Mouse (Mus musculus) embryonic fibroblast, embryonic 13.5 days (primary cell): ENCODE data around the gene Vamp1. TPM values are rescaled to one million over a fixed set of nuclear protein-coding genes. Genes with fewer than 3 reads are reported as not detected.
A peak's percentile ranks its signal among the peaks of the same experiment; 100 is the strongest.

ENCODE experiments used
- H3K27ac ChIP-seq: 2 replicates; pipeline ENCODE4 v1.5.1; 2012; ENCODE audit warnings: low read length, control low read depth, inconsistent platforms; ENCODE audit not compliant: insufficient read depth
- H3K4me1 ChIP-seq: 2 replicates; pipeline ENCODE4 v1.6.1; 2011; ENCODE audit warnings: low read length; ENCODE audit not compliant: control insufficient read depth, insufficient read depth
- H3K4me3 ChIP-seq: 2 replicates; pipeline ENCODE4 v1.5.1; 2011; ENCODE audit warnings: mild to moderate bottlenecking, control low read depth, low read length; ENCODE audit not compliant: insufficient read depth
- CTCF ChIP-seq: IDR thresholded peaks from 2 replicates; pipeline ENCODE4 v1.5.1; 2011; ENCODE audit warnings: mild to moderate bottlenecking, control low read depth, low read length, moderate library complexity, borderline replicate concordance; ENCODE audit not compliant: insufficient read depth
- POLR2A ChIP-seq: IDR thresholded peaks from 2 replicates; pipeline ENCODE4 v1.6.1; 2011; ENCODE audit warnings: low read depth, mild to moderate bottlenecking, control low read depth, low read length, moderate library complexity
- polyA plus RNA-seq: library from polyadenylated mRNA; stranded (reverse); fragments of >200 nt; gene quantifications from 2 replicates; pipeline ENCODE4 v1.2.4, GENCODE M21; 2011; ENCODE audit warnings: low read depth; ENCODE audit not compliant: missing spikeins, insufficient read length

Vamp1 gene
- polyA plus RNA-seq, 1 experiment = 4.3 TPM

DNA sequence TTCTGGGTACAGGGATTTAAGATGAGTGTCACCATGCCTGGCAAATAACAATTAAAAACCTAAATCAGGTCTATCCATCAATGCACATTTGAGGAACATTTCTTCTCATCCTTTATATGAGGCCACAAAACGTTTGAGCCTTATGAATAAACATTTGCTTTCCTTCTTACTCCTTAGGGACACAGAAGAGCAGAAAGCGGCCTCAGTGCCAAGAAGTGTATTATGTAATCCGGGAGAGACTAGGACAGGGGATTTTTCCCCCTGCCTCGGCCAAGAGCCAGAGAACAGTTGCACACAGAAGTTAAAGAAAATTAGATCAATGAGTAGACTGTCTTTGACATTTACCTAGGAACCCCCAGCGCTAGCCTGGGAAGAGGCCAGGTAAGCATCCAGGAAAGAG lies 33.2 kb upstream of the Vamp1 start:
- Histone ChIP-seq H3K4me3 (no peak overlapping the region), H3K4me1 (no peaks in the 10 kb centered on the region), H3K27ac (no peak overlapping the region)
- no peak for TF ChIP-seq CTCF
- TF ChIP-seq POLR2A = no peak

GRCm38 (mm10) chr6:125186203-125186602 lies 29.1 kb upstream of the Vamp1 start:
- no peak for TF ChIP-seq POLR2A
- TF ChIP-seq CTCF = no peak
- Histone ChIP-seq H3K4me3 (no peak overlapping the region), H3K27ac (no peak overlapping the region), H3K4me1 (no peaks in the 10 kb centered on the region)

GRCm38 (mm10) chr6:125190816-125191215 lies 24.5 kb upstream of the Vamp1 start:
- Histone ChIP-seq H3K27ac (no peak overlapping the region), H3K4me3 (peak overlapping the region; percentile 84), H3K4me1 (no peaks in the 10 kb centered on the region)
- no peak for TF ChIP-seq POLR2A
- no peak for TF ChIP-seq CTCF

- peak within 1 kb of the TSS; percentile 98 for H3K27ac ChIP-seq
- TF ChIP-seq POLR2A (no peak; the same call in 1 of the 2 replicates), CTCF (no peak)
- no peaks in the 10 kb centered on the region for H3K4me1 ChIP-seq
- H3K4me3 ChIP-seq = peak within 1 kb of the TSS; percentile 84
Measured at GRCm38 (mm10) chr6:125191332-125192015, 23.9 kb upstream of the Vamp1 start, which contains the start of the genes Ncapd2 and Mrpl51. Gene Ncapd2 (minus strand): TSS chr6:125191701. Gene Mrpl51 (plus strand): TSS chr6:125191801.

- TF ChIP-seq POLR2A (peak; percentile 32), CTCF (no peak)
- no peaks in the 10 kb centered on the region for H3K4me1 ChIP-seq
Measured at GRCm38 (mm10) chr6:125192016-125192714, 23.2 kb upstream of the Vamp1 start.

GRCm38 (mm10) chr6:125192841-125193240 lies 22.5 kb upstream of the Vamp1 start:
- H3K4me3 ChIP-seq = peak overlapping the region; percentile 73
- H3K27ac ChIP-seq = peak overlapping the region; percentile 98
- TF ChIP-seq CTCF = no peak
- H3K4me1 ChIP-seq = no peaks in the 10 kb centered on the region

More at GRCm38 (mm10) chr6:125192016-125192714, 23.2 kb upstream of the Vamp1 start:
- peak overlapping the region; percentile 73 for H3K4me3 ChIP-seq
- peak overlapping the region; percentile 98 for H3K27ac ChIP-seq

GRCm38 (mm10) chr6:125193390-125193789 lies 22.0 kb upstream of the Vamp1 start:
- Histone ChIP-seq H3K27ac (no peak overlapping the region), H3K4me3 (peak overlapping the region; percentile 73; the same call in 1 of the 2 replicates), H3K4me1 (no peaks in the 10 kb centered on the region)
- TF ChIP-seq POLR2A (no peak), CTCF (no peak)

- H3K27ac ChIP-seq = no peak overlapping the region
- no peaks in the 10 kb centered on the region for H3K4me1 ChIP-seq
- TF ChIP-seq POLR2A (peak; percentile 21; the same call in 1 of the 2 replicates), CTCF (no peak)
- no peak overlapping the region for H3K4me3 ChIP-seq
Measured at GRCm38 (mm10) chr6:125195541-125196075, 19.7 kb upstream of the Vamp1 start.

GRCm38 (mm10) chr6:125196301-125196700 lies 19.1 kb upstream of the Vamp1 start:
- TF ChIP-seq POLR2A = no peak
- TF ChIP-seq CTCF = no peak
- Histone ChIP-seq H3K27ac (no peak overlapping the region), H3K4me3 (no peak overlapping the region), H3K4me1 (no peaks in the 10 kb centered on the region)

DNA sequence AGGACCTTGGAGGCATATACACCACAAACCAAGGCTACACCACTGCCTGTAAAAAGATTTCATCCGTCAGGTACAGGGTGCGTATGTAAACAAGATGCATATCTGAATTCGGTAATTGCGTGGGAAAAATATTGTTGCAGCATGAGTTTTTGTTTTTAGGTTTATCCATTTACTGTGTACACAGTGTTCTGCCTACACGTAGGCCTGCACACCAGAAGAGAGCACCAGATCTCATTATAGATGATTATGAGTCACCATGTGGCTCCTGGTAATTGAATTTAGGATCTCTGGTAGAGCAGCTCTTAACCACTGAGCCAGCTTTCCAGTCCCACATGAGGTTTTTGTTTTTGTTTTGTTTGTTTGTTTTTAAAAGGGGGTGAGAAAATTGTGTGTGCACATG lies 18.2 kb upstream of the Vamp1 start:
- TF ChIP-seq POLR2A (no peak), CTCF (no peak)
- no peak overlapping the region for H3K4me3 ChIP-seq

More for the DNA sequence above, 18.2 kb upstream of the Vamp1 start:
- Histone ChIP-seq H3K4me1 (no peaks in the 10 kb centered on the region), H3K27ac (no peak overlapping the region)
